Mouse (Mus musculus) thymus, postnatal 10 days (tissue): ENCODE results near the gene Piwil1.

ENCODE experiments used
- DNase-seq, 2 experiments: peaks; one replicate each; pipeline ENCODE4 v3.0.0; 2021; ENCODE audit warnings: low spot score in 2 of 2

Gene Piwil1

GRCm38 (mm10) chr5:128702224-128702623 is at the start of gene Piwil1:
Gene Piwil1, plus strand, starts transcription at chr5:128702524.
- DNase-seq: no peak

GRCm38 (mm10) chr5:128656496-128657135 is 45.7 kb upstream of the Piwil1 start:
- DNase-seq: no peak

- no peak for DNase-seq
These were observed 42.2 kb upstream of the Piwil1 start for GRCm38 (mm10) chr5:128660101-128660500.

- DNase-seq: no peak
These were observed 39.4 kb upstream of the Piwil1 start for GRCm38 (mm10) chr5:128662881-128663280.

- no peak for DNase-seq
These were observed 38.3 kb upstream of the Piwil1 start for GRCm38 (mm10) chr5:128663976-128664375.

- peak; percentile 22 to 53 for DNase-seq
These were observed 37.3 kb upstream of the Piwil1 start for GRCm38 (mm10) chr5:128665045-128665444.

GRCm38 (mm10) chr5:128667303-128667702 is 35.0 kb upstream of the Piwil1 start:
- DNase-seq: no peak

- DNase-seq: no peak
These were observed 28.2 kb upstream of the Piwil1 start for GRCm38 (mm10) chr5:128674124-128674523.

GRCm38 (mm10) chr5:128677373-128677772 is 25.0 kb upstream of the Piwil1 start:
- DNase-seq: no peak

GRCm38 (mm10) chr5:128677861-128678260 is 24.5 kb upstream of the Piwil1 start:
- no peak for DNase-seq

- peak in 1 of 2 experiments; percentile 15 for DNase-seq
These were observed 20.9 kb upstream of the Piwil1 start for GRCm38 (mm10) chr5:128681456-128681855.

GRCm38 (mm10) chr5:128684192-128684591 is 18.1 kb upstream of the Piwil1 start:
- no peak for DNase-seq

- DNase-seq: no peak
These were observed 17.7 kb upstream of the Piwil1 start for GRCm38 (mm10) chr5:128684621-128685020.

- DNase-seq: peak in 1 of 2 experiments; percentile 8
These were observed 15.2 kb upstream of the Piwil1 start for GRCm38 (mm10) chr5:128687139-128687538.

- no peak for DNase-seq
These were observed 8.2 kb upstream of the Piwil1 start for GRCm38 (mm10) chr5:128694107-128694506.

GRCm38 (mm10) chr5:128694611-128695325 is 7.6 kb upstream of the Piwil1 start:
- no peak for DNase-seq

- DNase-seq: no peak
These were observed 5.5 kb upstream of the Piwil1 start for GRCm38 (mm10) chr5:128696824-128697223.

GRCm38 (mm10) chr5:128700716-128701115 is 1.6 kb upstream of the Piwil1 start:
- DNase-seq: no peak

- DNase-seq: no peak
These were observed 1.4 kb downstream of the Piwil1 start for GRCm38 (mm10) chr5:128703688-128704087.

- no peak for DNase-seq
These were observed 2.0 kb downstream of the Piwil1 start for GRCm38 (mm10) chr5:128704134-128704904.

- DNase-seq: no peak
These were observed 4.1 kb downstream of the Piwil1 start for GRCm38 (mm10) chr5:128706467-128706866.

- DNase-seq: no peak
These were observed 4.9 kb downstream of the Piwil1 start for GRCm38 (mm10) chr5:128707271-128707670.

- DNase-seq: no peak
These were observed 6.6 kb downstream of the Piwil1 start for GRCm38 (mm10) chr5:128708929-128709328.
